Mouse (Mus musculus) testis, adult 2 months (tissue): ENCODE results near the gene Dynlrb2.

ENCODE experiments used
- CTCF ChIP-seq: fragments of 200-500 bp; IDR thresholded peaks from 2 replicates; pipeline ENCODE4 v1.5.1; 2012; ENCODE audit warnings: low read depth, mild to moderate bottlenecking, inconsistent platforms, low read length, moderate library complexity; ENCODE audit not compliant: control insufficient read depth, insufficient read depth, insufficient replicate concordance
- POLR2A ChIP-seq: fragments of 200-500 bp; IDR thresholded peaks from 2 replicates; pipeline ENCODE4 v1.6.1; 2012; ENCODE audit warnings: low read depth, mild to moderate bottlenecking, inconsistent platforms, low read length, moderate library complexity; ENCODE audit not compliant: control insufficient read depth

DNA sequence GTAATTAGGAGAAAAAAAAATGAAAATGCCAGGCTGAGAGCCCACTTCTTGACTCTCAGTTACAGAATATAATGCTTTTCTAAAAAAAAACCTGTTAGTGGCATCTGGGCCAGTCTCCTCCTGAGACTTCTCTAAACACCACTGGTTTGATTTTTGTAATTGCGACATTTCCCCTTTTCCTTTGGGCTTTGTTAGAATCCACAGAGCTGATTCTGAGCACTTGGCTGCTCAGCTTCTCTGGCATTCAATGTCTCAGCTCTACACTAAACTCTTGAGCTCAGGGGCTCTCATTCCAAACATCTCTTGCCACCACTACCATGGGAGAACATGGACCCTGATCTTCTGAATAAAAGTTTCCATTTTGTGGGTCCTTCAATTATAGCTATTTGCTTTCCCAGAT, 37.7 kb upstream of the Dynlrb2 start:
- no peak for TF ChIP-seq CTCF
- no peak for TF ChIP-seq POLR2A
